Mouse (Mus musculus) stomach, embryonic 15.5 days (tissue): Measurements from ENCODE around the gene Ncaph2. TPM values are rescaled to one million over a fixed set of nuclear protein-coding genes. Genes with fewer than 3 reads are reported as not detected.
A peak's percentile ranks its signal among the peaks of the same experiment; 100 is the strongest.

Experiments
- ATAC-seq: fragments of 200-750 bp; cut with Nextera tagmentation; 2 replicates; pipeline ENCODE4 v1.8.0; 2017; ENCODE audit warnings: low read depth, moderate number of reproducible peaks, moderate TSS enrichment; ENCODE audit not compliant: insufficient read depth, low FRiP score
- H3K27ac ChIP-seq: fragments of 300-500 bp; sonication (generic); 2 replicates; pipeline ENCODE4 v1.5.1; 2015; ENCODE audit warnings: mild to moderate bottlenecking, inconsistent platforms
- H3K27me3 ChIP-seq: fragments of 300-500 bp; sonication (generic); replicated peaks from 2 replicates; pipeline ENCODE4 v1.6.1; 2015; ENCODE audit warnings: inconsistent platforms
- H3K36me3 ChIP-seq: fragments of 300-500 bp; sonication (generic); 2 replicates; pipeline ENCODE4 v1.6.1; 2015; ENCODE audit warnings: inconsistent platforms
- H3K4me1 ChIP-seq: fragments of 300-500 bp; sonication (generic); 2 replicates; pipeline ENCODE4 v1.6.1; 2015; ENCODE audit warnings: inconsistent platforms
- H3K4me2 ChIP-seq: fragments of 300-500 bp; sonication (generic); 2 replicates; pipeline ENCODE4 v1.6.1; 2015; ENCODE audit warnings: mild to moderate bottlenecking, inconsistent platforms
- H3K4me3 ChIP-seq: fragments of 300-500 bp; sonication (generic); replicated peaks from 2 replicates; pipeline ENCODE4 v1.5.1; 2015; ENCODE audit warnings: inconsistent platforms
- H3K9ac ChIP-seq: fragments of 300-500 bp; sonication (generic); 2 replicates; pipeline ENCODE4 v1.6.1; 2015; ENCODE audit warnings: inconsistent platforms
- H3K9me3 ChIP-seq: fragments of 300-500 bp; sonication (generic); 2 replicates; pipeline ENCODE4 v1.6.1; 2016; ENCODE audit warnings: inconsistent platforms
- WGBS: fragments of 180-500 bp; shearing (Covaris S2); methylation state at CpG from one replicate; pipeline ENCODE4 v1.1.7; 2015; 5-methylcytosine and 5-hydroxymethylcytosine counted together
- polyA plus RNA-seq: library from polyadenylated mRNA; unstranded; fragments of >200 nt; fragmentation: Nextera tagmentation; extraction: Ambion mirVana; gene quantifications from 2 replicates; pipeline ENCODE4 v1.2.1, GENCODE M21; 2015

Ncaph2 gene
- polyA plus RNA-seq, 1 experiment from 2014 or later: 141 TPM

- 50% methylated on average over 9 of the region's 9 CpGs for WGBS
- Histone ChIP-seq H3K27ac (peak overlapping the region; percentile 94; the same call in 1 of the 2 replicates), H3K36me3 (peaks cover 31% of the 10 kb centered on the region), H3K4me2 (peak overlapping the region; percentile 91), H3K9me3 (no peaks in the 10 kb centered on the region), H3K4me1 (peaks cover 21% of the 10 kb centered on the region), H3K4me3 (peak overlapping the region; percentile 83), H3K27me3 (peaks cover 34% of the 10 kb centered on the region), H3K9ac (peak overlapping the region; percentile 80; the same call in 1 of the 2 replicates)
- ATAC-seq: peak; percentile 5; the same call in 1 of the 2 replicates
These were observed 18.8 kb downstream of the Ncaph2 start for GRCm38 (mm10) chr15:89374340-89374739.

GRCm38 (mm10) chr15:89374801-89375534 is 19.4 kb downstream of the Ncaph2 start:
- Histone ChIP-seq H3K36me3 (peaks cover 25% of the 10 kb centered on the region), H3K4me1 (peaks cover 23% of the 10 kb centered on the region), H3K4me3 (no peak overlapping the region), H3K27ac (no peak overlapping the region), H3K27me3 (peaks cover 38% of the 10 kb centered on the region), H3K9ac (no peak overlapping the region), H3K4me2 (no peak overlapping the region), H3K9me3 (no peaks in the 10 kb centered on the region)
- WGBS: 91% methylated on average over 17 of the region's 17 CpGs
- ATAC-seq: no peak

- Histone ChIP-seq H3K4me2 (no peak overlapping the region), H3K36me3 (peaks cover 15% of the 10 kb centered on the region), H3K9me3 (no peaks in the 10 kb centered on the region), H3K4me1 (peaks cover 23% of the 10 kb centered on the region), H3K27ac (no peak overlapping the region), H3K4me3 (no peak overlapping the region), H3K27me3 (peaks cover 42% of the 10 kb centered on the region), H3K9ac (no peak overlapping the region)
- no peak for ATAC-seq
- 78% methylated on average over 7 of the region's 7 CpGs for WGBS
These were observed 20.5 kb downstream of the Ncaph2 start for GRCm38 (mm10) chr15:89376040-89376439.

- Histone ChIP-seq H3K4me3 (no peak within 1 kb of the TSS; the same call in 1 of the 2 replicates), H3K9ac (no peak within 1 kb of the TSS), H3K4me2 (0 out of 2 replicates have a peak within 1 kb of the TSS, but pooled peaks have one; percentile 16), H3K36me3 (peaks cover 7% of the 10 kb centered on the region; the same call in 1 of the 2 replicates), H3K27ac (no peak within 1 kb of the TSS), H3K9me3 (no peaks in the 10 kb centered on the region), H3K27me3 (peaks cover 42% of the 10 kb centered on the region), H3K4me1 (peaks cover 23% of the 10 kb centered on the region)
- ATAC-seq: no peak
- 23% methylated on average over 16 of the region's 16 CpGs for WGBS
These were observed 21.4 kb downstream of the Ncaph2 start, which contains the start of gene Tymp for GRCm38 (mm10) chr15:89376957-89377356. Tymp (minus strand) TSS chr15:89377039.

GRCm38 (mm10) chr15:89377362-89377761 is 21.8 kb downstream of the Ncaph2 start:
- Histone ChIP-seq H3K27me3 (peaks cover 42% of the 10 kb centered on the region), H3K9ac (no peak overlapping the region), H3K4me3 (no peak overlapping the region; the same call in 1 of the 2 replicates), H3K4me2 (0 out of 2 replicates have a peak overlapping the region, but pooled peaks have one; percentile 16), H3K27ac (no peak overlapping the region), H3K36me3 (0 out of 2 replicates have a peak, but pooled peaks cover 3% of the 10 kb centered on the region), H3K4me1 (peaks cover 23% of the 10 kb centered on the region), H3K9me3 (no peaks in the 10 kb centered on the region)
- 3% methylated on average over 18 of the region's 18 CpGs for WGBS
- ATAC-seq: no peak

GRCm38 (mm10) chr15:89377938-89378828 is 22.7 kb downstream of the Ncaph2 start:
- peaks cover 42% of the 10 kb centered on the region for H3K27me3 ChIP-seq
- WGBS: 15% methylated on average over 46 of the region's 46 CpGs
- no peak overlapping the region for H3K27ac ChIP-seq
- peak overlapping the region; percentile 36 for H3K4me3 ChIP-seq
- peak overlapping the region; percentile 69 for H3K4me2 ChIP-seq
- H3K36me3 ChIP-seq: no peaks in the 10 kb centered on the region
- H3K4me1 ChIP-seq: peaks cover 16% of the 10 kb centered on the region
- no peak overlapping the region for H3K9ac ChIP-seq
- H3K9me3 ChIP-seq: no peaks in the 10 kb centered on the region
- ATAC-seq: no peak

- WGBS: under 1% methylated on average over 33 of the region's 33 CpGs
- H3K27me3 ChIP-seq: peaks cover 42% of the 10 kb centered on the region
- ATAC-seq: no peak
These were observed 23.4 kb downstream of the Ncaph2 start, which contains the start of gene Odf3b for GRCm38 (mm10) chr15:89378831-89379401. Odf3b (minus strand) TSS chr15:89379282.

GRCm38 (mm10) chr15:89379429-89379828 is 23.9 kb downstream of the Ncaph2 start:
- no peak for ATAC-seq
- Histone ChIP-seq H3K27ac (no peak overlapping the region), H3K4me1 (peaks cover 12% of the 10 kb centered on the region), H3K36me3 (no peaks in the 10 kb centered on the region), H3K4me2 (peak overlapping the region; percentile 69), H3K9me3 (no peaks in the 10 kb centered on the region), H3K27me3 (peaks cover 42% of the 10 kb centered on the region), H3K9ac (0 out of 2 replicates have a peak overlapping the region, but pooled peaks have one; percentile 44), H3K4me3 (peak overlapping the region; percentile 36; the same call in 1 of the 2 replicates)
- WGBS: 13% methylated on average over 10 of the region's 10 CpGs

More at GRCm38 (mm10) chr15:89378831-89379401, 23.4 kb downstream of the Ncaph2 start, which contains the start of gene Odf3b:
- H3K4me1 ChIP-seq: peaks cover 15% of the 10 kb centered on the region
- H3K4me3 ChIP-seq: peak within 1 kb of the TSS; percentile 36
- H3K4me2 ChIP-seq: peak within 1 kb of the TSS; percentile 69
- H3K9me3 ChIP-seq: no peaks in the 10 kb centered on the region
- peak within 1 kb of the TSS; percentile 44 for H3K9ac ChIP-seq
- H3K27ac ChIP-seq: no peak within 1 kb of the TSS
- no peaks in the 10 kb centered on the region for H3K36me3 ChIP-seq

GRCm38 (mm10) chr15:89384617-89385016 is 29.1 kb downstream of the Ncaph2 start, which contains the start of gene Klhdc7b:
Klhdc7b (plus strand) TSS chr15:89384917.
- no peak within 1 kb of the TSS for H3K4me2 ChIP-seq
- no peaks in the 10 kb centered on the region for H3K36me3 ChIP-seq
- no peak within 1 kb of the TSS for H3K27ac ChIP-seq
- H3K4me3 ChIP-seq: no peak within 1 kb of the TSS
- no peaks in the 10 kb centered on the region for H3K4me1 ChIP-seq
- no peaks in the 10 kb centered on the region for H3K9me3 ChIP-seq
- H3K27me3 ChIP-seq: peaks cover 5% of the 10 kb centered on the region
- WGBS: 86% methylated on average over 7 of the region's 7 CpGs
- no peak within 1 kb of the TSS for H3K9ac ChIP-seq
- no peak for ATAC-seq

- H3K27ac ChIP-seq: no peak overlapping the region
- 44% methylated on average over 12 of the region's 12 CpGs for WGBS
- H3K4me1 ChIP-seq: no peaks in the 10 kb centered on the region
- ATAC-seq: no peak
- H3K4me2 ChIP-seq: no peak overlapping the region
- no peaks in the 10 kb centered on the region for H3K9me3 ChIP-seq
- no peaks in the 10 kb centered on the region for H3K36me3 ChIP-seq
- H3K27me3 ChIP-seq: no peaks in the 10 kb centered on the region
- no peak overlapping the region for H3K9ac ChIP-seq
- no peak overlapping the region for H3K4me3 ChIP-seq
These were observed 31.6 kb downstream of the Ncaph2 start for GRCm38 (mm10) chr15:89387127-89387526.

GRCm38 (mm10) chr15:89390081-89390480 is 34.6 kb downstream of the Ncaph2 start:
- no peaks in the 10 kb centered on the region for H3K4me1 ChIP-seq
- H3K4me2 ChIP-seq: no peak overlapping the region
- no peaks in the 10 kb centered on the region for H3K27me3 ChIP-seq
- ATAC-seq: no peak
- H3K4me3 ChIP-seq: no peak overlapping the region
- no peak overlapping the region for H3K9ac ChIP-seq
- H3K27ac ChIP-seq: no peak overlapping the region
- no peaks in the 10 kb centered on the region for H3K9me3 ChIP-seq
- H3K36me3 ChIP-seq: no peaks in the 10 kb centered on the region
- WGBS: 89% methylated on average over 10 of the region's 10 CpGs
